Mouse (Mus musculus) heart, embryonic 11.5 days (tissue): ENCODE results near the gene Fmnl3. TPM values are rescaled to one million over a fixed set of nuclear protein-coding genes. Genes with fewer than 3 reads are reported as not detected.

Experiments used
- ATAC-seq: fragments of 200-750 bp; cut with Nextera tagmentation; replicated peaks from 2 replicates; pipeline ENCODE4 v1.8.0; 2017; ENCODE audit warnings: moderate library complexity; ENCODE audit not compliant: insufficient number of reproducible peaks, low FRiP score, low TSS enrichment
- H3K27ac ChIP-seq: fragments of 300-500 bp; sonication (generic); 2 replicates; pipeline ENCODE4 v1.5.1; 2014; ENCODE audit warnings: mild to moderate bottlenecking, low read depth, low read length
- H3K27me3 ChIP-seq: fragments of 300-500 bp; sonication (generic); 2 replicates; pipeline ENCODE4 v1.6.1; 2014; ENCODE audit warnings: mild to moderate bottlenecking, low read length, mixed read lengths; ENCODE audit not compliant: control insufficient read depth, insufficient read depth
- H3K36me3 ChIP-seq: fragments of 300-500 bp; sonication (generic); 2 replicates; pipeline ENCODE4 v1.6.1; 2014; ENCODE audit warnings: mild to moderate bottlenecking, low read length, moderate library complexity, mixed read lengths; ENCODE audit not compliant: control insufficient read depth, insufficient read depth
- H3K4me1 ChIP-seq: fragments of 300-500 bp; sonication (generic); 2 replicates; pipeline ENCODE4 v1.6.1; 2014; ENCODE audit warnings: low read length; ENCODE audit not compliant: control insufficient read depth, insufficient read depth
- H3K4me2 ChIP-seq: fragments of 300-500 bp; sonication (generic); 2 replicates; pipeline ENCODE4 v1.6.1; 2014; ENCODE audit warnings: mild to moderate bottlenecking, moderate library complexity
- H3K4me3 ChIP-seq: fragments of 300-500 bp; sonication (generic); 2 replicates; pipeline ENCODE4 v1.5.1; 2014; ENCODE audit warnings: low read depth, low read length
- H3K9ac ChIP-seq: fragments of 300-500 bp; sonication (generic); 2 replicates; pipeline ENCODE4 v1.6.1; 2014; ENCODE audit warnings: mild to moderate bottlenecking, low read depth, low read length, moderate library complexity
- H3K9me3 ChIP-seq: fragments of 300-500 bp; sonication (generic); replicated peaks from 2 replicates; pipeline ENCODE4 v1.6.1; 2016; ENCODE audit warnings: low read length; ENCODE audit not compliant: control insufficient read depth
- WGBS: fragments of 180-500 bp; shearing (Covaris S2); extraction: QIAGEN DNeasy Blood & Tissue Kit; methylation state at CpG from one replicate; pipeline ENCODE4 v1.1.7; 2014; ENCODE audit not compliant: insufficient replicate concordance; 5-methylcytosine and 5-hydroxymethylcytosine counted together
- polyA plus RNA-seq: library from polyadenylated mRNA; unstranded; fragments of >200 nt; fragmentation: Nextera tagmentation; extraction: Ambion mirVana; gene quantifications from 2 replicates; pipeline ENCODE4 v1.2.1, GENCODE M21; 2014

Gene Fmnl3
- polyA plus RNA-seq, 1 experiment from 2014 or later, result 11.4 TPM

GRCm38 (mm10) chr15:99284527-99285188, 85.6 kb downstream of the Fmnl3 start:
- Histone ChIP-seq H3K27ac (no peak overlapping the region), H3K9me3 (no peaks in the 10 kb centered on the region), H3K4me1 (peaks cover 5% of the 10 kb centered on the region; the same call in 1 of the 2 replicates), H3K9ac (no peak overlapping the region), H3K36me3 (no peaks in the 10 kb centered on the region), H3K4me3 (no peak overlapping the region), H3K4me2 (peak overlapping the region; percentile 31; the same call in 1 of the 2 replicates), H3K27me3 (peaks cover 4% of the 10 kb centered on the region)
- ATAC-seq, result no peak
- WGBS, result 31% methylated on average over 14 of the region's 14 CpGs

- Histone ChIP-seq H3K9me3 (no peaks in the 10 kb centered on the region), H3K4me2 (no peak overlapping the region), H3K4me3 (no peak overlapping the region), H3K27ac (no peak overlapping the region), H3K27me3 (peaks cover 5% of the 10 kb centered on the region), H3K4me1 (peaks cover 5% of the 10 kb centered on the region; the same call in 1 of the 2 replicates), H3K9ac (no peak overlapping the region), H3K36me3 (no peaks in the 10 kb centered on the region)
- no peak for ATAC-seq
- 60% methylated on average over 10 of the region's 10 CpGs for WGBS
Measured at GRCm38 (mm10) chr15:99283456-99283855, 86.8 kb downstream of the Fmnl3 start.

- Histone ChIP-seq H3K27ac (no peak overlapping the region), H3K36me3 (no peaks in the 10 kb centered on the region), H3K4me3 (no peak overlapping the region), H3K9me3 (no peaks in the 10 kb centered on the region), H3K27me3 (peaks cover 7% of the 10 kb centered on the region), H3K4me2 (no peak overlapping the region), H3K4me1 (no peaks in the 10 kb centered on the region), H3K9ac (no peak overlapping the region)
- WGBS, result 85% methylated on average over 7 of the region's 7 CpGs
- no peak for ATAC-seq
Measured at GRCm38 (mm10) chr15:99278271-99278670, 92.0 kb downstream of the Fmnl3 start.

- no peak overlapping the region for H3K9ac ChIP-seq
- WGBS, result 69% methylated on average over 8 of the region's 8 CpGs
- peaks cover 7% of the 10 kb centered on the region for H3K27me3 ChIP-seq
- no peak overlapping the region for H3K27ac ChIP-seq
- ATAC-seq, result no peak
- H3K4me2 ChIP-seq, result no peak overlapping the region
- H3K36me3 ChIP-seq, result no peaks in the 10 kb centered on the region
- no peak overlapping the region for H3K4me3 ChIP-seq
- no peaks in the 10 kb centered on the region for H3K4me1 ChIP-seq
- no peaks in the 10 kb centered on the region for H3K9me3 ChIP-seq
Measured at GRCm38 (mm10) chr15:99276095-99276494, 94.2 kb downstream of the Fmnl3 start.

Other genes with a start within 250 kb of the Fmnl3 start
- gene Spats2, start 244.6 kb downstream of the Fmnl3 start, polyA plus RNA-seq, result 43.5 and 45.2 TPM in 2 replicates
- 0.14 TPM in 1 of 2 replicates, not detected in the other for gene Kcnh3, start 145.6 kb downstream of the Fmnl3 start, polyA plus RNA-seq
- 154 and 162 TPM in 2 replicates for gene Mcrs1, start 118.5 kb downstream of the Fmnl3 start, polyA plus RNA-seq
- 34.6 and 37.4 TPM in 2 replicates for gene Prpf40b, start 75.4 kb downstream of the Fmnl3 start, polyA plus RNA-seq
- 0.17 and 0.66 TPM in 2 replicates for gene Fam186b, start 74.6 kb downstream of the Fmnl3 start, polyA plus RNA-seq
- gene Tmbim6, start 22.4 kb upstream of the Fmnl3 start, polyA plus RNA-seq, result 233 and 290 TPM in 2 replicates
- 9.0 and 9.1 TPM in 2 replicates for gene Nckap5l, start 87.3 kb upstream of the Fmnl3 start, polyA plus RNA-seq
- 11.9 TPM in 2 replicates for gene Bcdin3d, start 104.2 kb upstream of the Fmnl3 start, polyA plus RNA-seq
- 0.40 and 0.51 TPM in 2 replicates for gene Faim2, start 157.7 kb upstream of the Fmnl3 start, polyA plus RNA-seq
- gene Aqp2, start 208.6 kb upstream of the Fmnl3 start, polyA plus RNA-seq, result not detected in 2 replicates
- 1.6 and 1.9 TPM in 2 replicates for gene Aqp5, start 220.3 kb upstream of the Fmnl3 start, polyA plus RNA-seq
- gene Aqp6, start 230.9 kb upstream of the Fmnl3 start, polyA plus RNA-seq, result not detected in 2 replicates